Mouse (Mus musculus): ENCODE data around the gene Atp13a4. TPM values are rescaled to one million over a fixed set of nuclear protein-coding genes. Genes with fewer than 3 reads are reported as not detected.

The Atp13a4 gene
- polyA plus RNA-seq, 1 experiment from 2014 or later: not detected

Other genes starting within 250 kb of the Atp13a4 start
- 0.10 TPM in 1 of 2 replicates, not detected in the other for gene Atp13a5, start 166.1 kb downstream of the Atp13a4 start, polyA plus RNA-seq (2014; fragmentation: Nextera tagmentation; extraction: Ambion mirVana)
- gene Opa1, start 34.5 kb upstream of the Atp13a4 start, polyA plus RNA-seq (2014; fragmentation: Nextera tagmentation; extraction: Ambion mirVana): 49.0 and 52.0 TPM in 2 replicates

Measured in embryonic facial prominence, embryonic 11.5 days (tissue).